Mouse (Mus musculus): ENCODE data around the gene Prok2.

GRCm38 (mm10) chr6:99774680-99775079 is 48.5 kb upstream of the Prok2 start:
- TF ChIP-seq POLR2A (IDR thresholded peaks at IDR 0.05; ENCODE audit: insufficient read depth, low read depth, low read length) = no peak
- no peak for TF ChIP-seq CTCF (IDR thresholded peaks at IDR 0.05; ENCODE audit: insufficient read depth, low read depth, low read length)

Data from olfactory bulb, adult 2 months (tissue).